Mouse (Mus musculus) spleen, postnatal 0 days (tissue): ENCODE results near the gene Gm6121. TPM values are rescaled to one million over a fixed set of nuclear protein-coding genes. Genes with fewer than 3 reads are reported as not detected.

Experiments used
- polyA plus RNA-seq: library from polyadenylated mRNA; unstranded; fragments of >200 nt; fragmentation: Nextera tagmentation; extraction: Ambion mirVana; gene quantifications from 2 replicates; pipeline ENCODE4 v1.2.1, GENCODE M21; 2015

The Gm6121 gene
- polyA plus RNA-seq: not detected in 2 replicates

GRCm38 (mm10) chrX:26935597-26935996, at the start of gene Gm6121:
Gene Gm6121 (minus strand): TSS chrX:26935697.

Other genes with a start within 250 kb of the Gm6121 start
- not detected in 2 replicates for gene Gm14525, start 233.1 kb downstream of the Gm6121 start, polyA plus RNA-seq